Mouse (Mus musculus) bone marrow macrophage, adult 2 months (primary cell): ENCODE measurements at regions not wholly inside any gene's neighbourhood (a gene's known extent, or its start where the extent isn't known, plus 50 kb on each side); places are given as distances from the start of the nearest gene placed in this dataset.

Source experiments
- CTCF ChIP-seq: IDR thresholded peaks from 2 replicates; pipeline ENCODE4 v1.5.1; 2012; ENCODE audit warnings: low read depth, mild to moderate bottlenecking, low read length, moderate library complexity
- POLR2A ChIP-seq: IDR thresholded peaks from 2 replicates; pipeline ENCODE4 v1.6.1; 2012; ENCODE audit warnings: mild to moderate bottlenecking, low read depth, low read length, borderline replicate concordance

GRCm38 (mm10) chr1:23485150-23485775, 87.7 kb upstream of the Ogfrl1 start:
- TF ChIP-seq CTCF (no peak), POLR2A (no peak)
